Mouse (Mus musculus) kidney, postnatal 0 days (tissue): ENCODE results near the gene Shmt2. TPM values are rescaled to one million over a fixed set of nuclear protein-coding genes. Genes with fewer than 3 reads are reported as not detected.

ENCODE experiments used
- ATAC-seq: fragments of 200-750 bp; cut with Nextera tagmentation; replicated peaks from 2 replicates; pipeline ENCODE4 v1.8.0; 2017; ENCODE audit warnings: low read depth, moderate number of reproducible peaks, moderate TSS enrichment, moderate library complexity; ENCODE audit not compliant: low FRiP score
- DNase-seq: peaks from one replicate; pipeline ENCODE4 v3.0.0-alpha.2; 2016; ENCODE audit warnings: low spot score
- H3K27ac ChIP-seq: fragments of 300-500 bp; sonication (generic); 2 replicates; pipeline ENCODE4 v1.5.1; 2014; ENCODE audit warnings: mild to moderate bottlenecking
- H3K27me3 ChIP-seq: fragments of 300-500 bp; sonication (generic); 2 replicates; pipeline ENCODE4 v1.6.1; 2014; ENCODE audit warnings: low read length, mixed read lengths; ENCODE audit not compliant: insufficient read depth
- H3K36me3 ChIP-seq: fragments of 300-500 bp; sonication (generic); 2 replicates; pipeline ENCODE4 v1.6.1; 2014; ENCODE audit warnings: low read length, mixed read lengths; ENCODE audit not compliant: insufficient read depth
- H3K4me1 ChIP-seq: fragments of 300-500 bp; sonication (generic); replicated peaks from 2 replicates; pipeline ENCODE4 v1.6.1; 2014; ENCODE audit warnings: antibody characterized with exemption, low read length, mixed read lengths; ENCODE audit not compliant: insufficient read depth
- H3K4me2 ChIP-seq: fragments of 300-500 bp; sonication (generic); 2 replicates; pipeline ENCODE4 v1.6.1; 2014; ENCODE audit warnings: mild to moderate bottlenecking, low read length, moderate library complexity, mixed read lengths
- H3K4me3 ChIP-seq: fragments of 300-500 bp; sonication (generic); replicated peaks from 2 replicates; pipeline ENCODE4 v1.5.1; 2014; ENCODE audit warnings: low read depth, low read length
- H3K9ac ChIP-seq: fragments of 300-500 bp; sonication (generic); 2 replicates; pipeline ENCODE4 v1.6.1; 2014; ENCODE audit warnings: low read depth, low read length
- H3K9me3 ChIP-seq: fragments of 300-500 bp; sonication (generic); replicated peaks from 2 replicates; pipeline ENCODE4 v1.6.1; 2016; ENCODE audit warnings: low read length, inconsistent platforms, mixed read lengths
- CTCF ChIP-seq: IDR thresholded peaks from 2 replicates; pipeline ENCODE4 v1.5.1; 2016; ENCODE audit warnings: antibody characterized with exemption, low read depth, mild to moderate bottlenecking, moderate library complexity
- WGBS: fragments of 180-500 bp; shearing (Covaris S2); extraction: QIAGEN DNeasy Blood & Tissue Kit; methylation state at CpG from one replicate; pipeline ENCODE4 v1.1.7; 2014; 5-methylcytosine and 5-hydroxymethylcytosine counted together
- polyA plus RNA-seq: library from polyadenylated mRNA; unstranded; fragments of >200 nt; fragmentation: Nextera tagmentation; extraction: Ambion mirVana; gene quantifications from 2 replicates; pipeline ENCODE4 v1.2.1, GENCODE M21; 2015

Gene Shmt2
- polyA plus RNA-seq, 1 experiment from 2014 or later: 71.1 TPM

DNA sequence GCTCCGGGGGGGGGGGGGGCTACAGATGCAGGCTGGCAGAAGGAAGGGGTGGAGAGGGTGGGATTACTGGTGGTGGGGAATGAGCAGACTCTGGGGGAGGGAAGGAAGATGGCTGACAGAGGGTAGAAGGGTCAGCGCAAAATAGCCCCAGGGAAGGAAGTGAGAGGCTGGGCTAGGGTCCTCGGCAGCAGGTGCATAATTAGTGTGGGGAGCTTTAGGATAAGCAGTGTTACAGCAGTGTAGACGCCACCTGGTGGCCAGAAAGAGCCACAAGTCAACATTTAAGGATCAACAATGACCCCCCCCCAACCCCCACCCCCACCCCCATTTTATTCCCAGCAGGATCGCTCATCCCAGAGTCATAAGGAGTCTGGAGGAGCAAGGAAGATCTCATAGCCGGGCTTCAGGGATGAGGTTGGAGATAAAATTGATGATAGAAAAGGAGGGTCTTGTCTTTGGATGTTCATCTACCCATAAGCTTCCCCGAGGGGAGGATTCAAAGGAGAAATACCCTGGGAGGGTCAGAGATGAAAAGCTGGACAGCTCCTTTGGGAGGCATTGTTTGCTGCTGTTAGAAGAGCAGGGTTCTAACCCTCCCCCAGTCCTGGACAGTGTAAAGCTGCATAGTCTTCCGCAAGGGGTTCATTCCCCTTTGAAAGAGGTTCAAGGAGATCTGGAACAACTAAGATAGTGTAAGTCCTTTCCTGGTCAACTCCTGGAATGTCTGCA, 14.5 kb upstream of the Shmt2 start:
- H3K4me3 ChIP-seq: no peak overlapping the region
- ATAC-seq: no peak
- no peak overlapping the region for H3K4me2 ChIP-seq
- H3K9me3 ChIP-seq: no peaks in the 10 kb centered on the region
- peak; percentile 63 for TF ChIP-seq CTCF
- no peak overlapping the region for H3K9ac ChIP-seq
- peak; percentile 79 for DNase-seq
- H3K4me1 ChIP-seq: peaks cover 13% of the 10 kb centered on the region
- H3K36me3 ChIP-seq: no peaks in the 10 kb centered on the region
- H3K27ac ChIP-seq: no peak overlapping the region
- 5% methylated on average over 8 of the region's 8 CpGs for WGBS
- H3K27me3 ChIP-seq: peaks cover 51% of the 10 kb centered on the region

DNA sequence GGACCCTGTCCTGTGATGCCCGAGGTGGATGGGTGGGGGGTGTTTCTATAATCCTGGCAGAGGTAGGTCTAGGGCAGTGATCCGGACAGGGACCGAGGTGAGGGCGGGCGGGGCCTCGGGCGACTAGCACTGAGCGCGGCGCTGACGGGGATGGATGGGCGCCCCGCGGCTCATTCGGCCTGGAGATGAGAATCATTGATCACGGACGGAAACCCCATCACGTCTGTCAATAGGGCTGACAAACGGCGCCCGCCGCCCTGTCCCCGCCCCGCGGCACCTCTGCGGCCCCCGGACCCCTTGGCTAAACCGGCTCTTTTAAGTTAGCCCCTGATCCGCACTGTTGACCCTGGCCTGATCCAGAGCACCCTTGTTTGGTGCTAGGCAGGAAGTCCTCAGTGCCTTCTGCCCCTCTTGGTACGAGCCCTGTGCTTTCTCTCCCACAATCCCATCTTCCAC, 12.7 kb upstream of the Shmt2 start:
- Histone ChIP-seq H3K27ac (no peak overlapping the region), H3K9ac (no peak overlapping the region), H3K36me3 (no peaks in the 10 kb centered on the region), H3K9me3 (no peaks in the 10 kb centered on the region), H3K4me2 (peak overlapping the region; percentile 83), H3K4me3 (peak overlapping the region; percentile 35), H3K27me3 (peaks cover 68% of the 10 kb centered on the region), H3K4me1 (peaks cover 13% of the 10 kb centered on the region)
- no peak; the same call in 1 of the 2 replicates for ATAC-seq
- no peak for TF ChIP-seq CTCF
- DNase-seq: no peak
- 1% methylated on average over 28 of the region's 30 CpGs for WGBS

DNA sequence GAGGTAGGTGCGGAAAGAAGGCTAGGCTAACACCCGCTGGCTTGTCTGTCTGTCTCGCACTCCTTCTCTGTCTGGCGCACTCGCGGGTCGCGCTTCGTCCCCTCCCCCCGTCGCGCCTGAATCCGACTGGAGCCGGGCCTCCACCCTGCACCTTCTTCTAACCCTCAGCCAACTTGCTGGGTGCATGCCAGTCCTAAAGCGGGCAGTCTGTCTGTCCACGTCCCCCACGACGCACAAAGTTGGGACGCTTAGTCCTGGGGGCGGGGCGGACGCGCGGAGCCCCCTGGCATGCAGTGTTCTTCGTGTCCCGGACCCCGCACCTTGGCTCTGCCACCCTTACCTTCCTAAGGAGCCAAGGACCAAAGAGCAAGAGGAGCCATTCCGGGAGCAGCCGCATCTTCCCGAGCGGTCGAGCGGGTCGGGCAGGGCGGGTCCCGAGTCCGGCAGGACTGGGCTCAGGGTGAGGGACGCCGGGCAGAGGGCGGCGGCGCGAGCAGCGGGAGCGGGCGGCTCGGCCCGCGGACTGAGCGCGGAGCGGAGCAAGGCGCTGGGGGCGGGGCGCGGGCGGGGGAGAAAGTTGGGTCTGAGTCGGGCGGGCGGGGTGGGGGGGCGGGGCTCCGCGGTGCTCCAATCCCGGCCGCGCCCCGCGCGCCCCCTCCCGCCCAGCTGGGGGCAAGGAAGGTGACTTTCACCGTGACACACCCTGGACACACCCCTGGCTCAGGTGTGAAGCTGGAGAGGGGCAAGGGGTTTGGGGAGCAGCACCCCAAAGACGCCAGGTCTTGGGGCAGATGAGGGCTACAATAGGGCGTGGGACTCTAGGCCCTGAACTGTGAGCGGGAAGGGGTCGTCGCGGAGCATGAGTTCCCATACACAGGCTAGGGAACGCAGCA, 12.0 kb upstream of the Shmt2 start, which contains the start of gene Nxph4:
Gene Nxph4, minus strand, starts transcription at position 524 of the 893 bp plus-strand sequence.
- Histone ChIP-seq H3K9me3 (no peaks in the 10 kb centered on the region), H3K4me3 (peak within 1 kb of the TSS; percentile 35), H3K4me1 (peaks cover 13% of the 10 kb centered on the region), H3K27me3 (peaks cover 73% of the 10 kb centered on the region), H3K4me2 (peak within 1 kb of the TSS; percentile 83), H3K36me3 (no peaks in the 10 kb centered on the region), H3K27ac (no peak within 1 kb of the TSS), H3K9ac (peak within 1 kb of the TSS; percentile 27; the same call in 1 of the 2 replicates)
- TF ChIP-seq CTCF: no peak
- WGBS: under 1% methylated on average over 49 of the region's 78 CpGs
- no peak for DNase-seq
- ATAC-seq: no peak; the same call in 1 of the 2 replicates

DNA sequence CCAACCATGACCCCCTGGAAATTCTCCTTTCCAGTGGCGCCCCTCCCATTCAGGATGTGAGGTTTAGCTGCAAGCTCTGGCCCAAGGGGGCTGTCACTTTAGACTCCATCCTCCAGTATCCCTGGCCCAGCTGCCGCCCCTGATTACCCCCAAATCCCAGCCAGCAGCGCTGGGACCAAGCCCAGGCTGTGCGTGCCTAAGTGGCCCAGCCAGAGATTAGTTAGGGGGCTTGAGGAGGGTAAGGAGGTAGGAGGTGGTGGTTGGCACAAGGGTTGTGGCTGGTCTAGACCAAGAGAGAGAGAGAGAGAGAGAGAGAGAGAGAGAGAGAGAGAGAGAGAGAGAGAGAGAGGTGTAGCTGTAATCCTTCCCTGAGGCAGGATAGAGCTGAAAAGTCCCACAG, 9.3 kb upstream of the Shmt2 start:
- Histone ChIP-seq H3K9ac (no peak overlapping the region), H3K9me3 (no peaks in the 10 kb centered on the region), H3K27ac (no peak overlapping the region), H3K4me2 (no peak overlapping the region), H3K27me3 (peaks cover 95% of the 10 kb centered on the region), H3K4me1 (peaks cover 16% of the 10 kb centered on the region), H3K4me3 (no peak overlapping the region), H3K36me3 (no peaks in the 10 kb centered on the region)
- WGBS: 5% methylated on average over 4 of the region's 4 CpGs
- DNase-seq (no peak), ATAC-seq (no peak)
- no peak for TF ChIP-seq CTCF

DNA sequence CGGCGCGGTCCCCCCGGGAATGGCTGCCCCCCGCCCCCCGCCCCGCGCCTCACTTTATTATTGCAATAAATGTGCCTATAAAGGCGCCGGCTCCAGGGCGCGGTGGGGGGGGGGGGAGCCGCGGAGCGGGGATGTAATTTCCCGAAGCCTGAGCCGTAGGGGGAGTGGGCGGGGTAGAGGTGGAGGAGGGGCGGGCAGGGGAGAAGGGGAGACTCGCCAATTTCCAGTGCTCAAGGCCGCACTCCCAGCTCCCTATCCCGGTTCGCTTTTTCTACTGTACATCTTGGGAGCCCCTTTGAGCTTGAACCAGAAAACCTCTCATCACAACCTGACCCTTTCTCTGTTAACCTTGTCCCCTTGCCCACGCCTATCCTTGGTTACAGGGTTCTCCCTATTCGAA, 8.7 kb upstream of the Shmt2 start:
- no peak overlapping the region for H3K27ac ChIP-seq
- ATAC-seq (no peak), DNase-seq (no peak)
- H3K9me3 ChIP-seq: no peaks in the 10 kb centered on the region
- WGBS: 1% methylated on average over 23 of the region's 25 CpGs
- H3K4me3 ChIP-seq: no peak overlapping the region
- peaks cover 95% of the 10 kb centered on the region for H3K27me3 ChIP-seq
- no peak overlapping the region for H3K9ac ChIP-seq
- peak overlapping the region; percentile 15 for H3K4me2 ChIP-seq
- H3K4me1 ChIP-seq: peaks cover 22% of the 10 kb centered on the region
- no peak for TF ChIP-seq CTCF
- no peaks in the 10 kb centered on the region for H3K36me3 ChIP-seq

DNA sequence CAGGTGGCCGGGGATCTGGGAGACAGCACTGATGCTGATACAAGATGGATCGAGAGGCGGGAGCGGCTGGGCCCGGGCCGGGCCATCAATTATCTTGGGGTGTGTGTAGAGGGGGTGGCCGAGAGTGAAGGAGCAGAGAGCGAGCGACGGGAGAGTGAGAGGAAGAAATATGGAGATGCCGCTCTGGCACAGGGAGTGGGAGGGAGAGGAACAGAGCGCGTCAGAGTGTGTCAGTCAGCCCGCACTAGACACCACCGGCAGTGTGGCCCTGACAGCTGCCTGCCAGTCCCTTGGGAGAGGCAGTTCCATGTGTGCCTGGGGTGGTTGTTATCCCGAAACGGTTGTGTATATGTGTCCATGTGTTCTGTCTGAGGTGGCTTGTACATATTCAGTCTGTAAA, 5.2 kb upstream of the Shmt2 start:
- peaks cover 9% of the 10 kb centered on the region; the same call in 1 of the 2 replicates for H3K4me1 ChIP-seq
- H3K9me3 ChIP-seq: no peaks in the 10 kb centered on the region
- no peak overlapping the region for H3K27ac ChIP-seq
- no peak overlapping the region for H3K4me3 ChIP-seq
- H3K4me2 ChIP-seq: no peak overlapping the region
- no peaks in the 10 kb centered on the region for H3K36me3 ChIP-seq
- DNase-seq (no peak), ATAC-seq (no peak)
- TF ChIP-seq CTCF: no peak
- H3K9ac ChIP-seq: no peak overlapping the region
- 5% methylated on average over 17 of the region's 17 CpGs for WGBS
- H3K27me3 ChIP-seq: peaks cover 83% of the 10 kb centered on the region
